Mouse (Mus musculus) brown adipose tissue, adult 24 weeks (tissue): ENCODE data around the gene Tmem208. TPM values are rescaled to one million over a fixed set of nuclear protein-coding genes. Genes with fewer than 3 reads are reported as not detected.

Source experiments
- H3K27ac ChIP-seq: fragments of 200-500 bp; replicated peaks from 2 replicates; pipeline ENCODE4 v1.5.1; 2012; ENCODE audit warnings: low read depth, mild to moderate bottlenecking, low read length
- H3K4me1 ChIP-seq: fragments of 200-500 bp; 2 replicates; pipeline ENCODE4 v1.6.1; 2012; ENCODE audit warnings: low read length, mixed read lengths; ENCODE audit not compliant: control insufficient read depth, insufficient read depth, insufficient read length
- H3K4me3 ChIP-seq: fragments of 200-500 bp; 2 replicates; pipeline ENCODE4 v1.5.1; 2012; ENCODE audit warnings: low read depth, mild to moderate bottlenecking, low read length, moderate library complexity; ENCODE audit not compliant: insufficient read depth
- polyA plus RNA-seq: library from polyadenylated mRNA; stranded (reverse); fragments of >200 nt; gene quantifications from 2 replicates; pipeline ENCODE4 v1.2.4, GENCODE M21; 2012; ENCODE audit not compliant: missing spikeins, insufficient read depth, insufficient read length

Gene Tmem208
- polyA plus RNA-seq, 1 experiment: 60.5 TPM

DNA sequence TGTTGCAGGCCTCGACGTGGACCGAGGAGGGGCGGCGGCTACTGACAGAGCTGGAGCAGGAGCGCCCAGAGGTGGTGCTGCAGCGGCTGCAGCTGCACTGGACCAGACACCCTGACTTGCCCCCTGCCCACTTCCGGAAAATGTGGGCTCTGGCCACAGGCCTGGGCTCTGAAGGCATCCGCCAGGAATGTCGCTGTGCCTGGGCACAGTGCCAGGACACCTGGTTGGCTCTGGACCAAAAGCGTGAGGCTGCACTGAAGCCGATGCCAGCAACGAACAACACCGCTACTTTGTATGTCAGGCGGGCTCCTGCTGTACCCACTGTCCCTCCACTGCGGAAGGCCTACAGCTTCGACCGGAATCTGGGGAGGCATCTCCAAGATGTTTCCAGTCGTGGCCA, 52.5 kb downstream of the Tmem208 start:
- no peak overlapping the region for H3K27ac ChIP-seq
- no peak overlapping the region for H3K4me3 ChIP-seq
- peaks cover 9% of the 10 kb centered on the region for H3K4me1 ChIP-seq

DNA sequence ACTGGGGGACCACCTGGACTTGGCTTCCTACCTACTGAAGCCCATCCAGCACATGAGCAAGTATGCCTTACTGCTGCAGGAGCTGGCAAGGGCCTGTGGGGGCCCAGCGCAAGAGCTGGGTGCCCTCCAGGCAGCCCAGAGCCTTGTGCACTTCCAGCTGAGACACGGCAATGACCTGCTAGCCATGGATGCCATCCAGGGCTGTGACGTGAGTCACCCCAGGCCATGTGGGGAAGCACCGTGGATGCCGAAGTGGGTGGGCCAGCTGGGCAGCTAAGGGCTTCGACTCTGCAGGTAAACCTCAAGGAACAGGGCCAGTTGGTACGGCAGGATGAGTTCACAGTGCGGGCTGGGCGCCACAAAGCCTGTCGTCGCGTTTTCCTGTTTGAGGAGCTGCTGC, 54.2 kb downstream of the Tmem208 start:
- Histone ChIP-seq H3K4me1 (peaks cover 9% of the 10 kb centered on the region), H3K27ac (no peak overlapping the region), H3K4me3 (no peak overlapping the region)

DNA sequence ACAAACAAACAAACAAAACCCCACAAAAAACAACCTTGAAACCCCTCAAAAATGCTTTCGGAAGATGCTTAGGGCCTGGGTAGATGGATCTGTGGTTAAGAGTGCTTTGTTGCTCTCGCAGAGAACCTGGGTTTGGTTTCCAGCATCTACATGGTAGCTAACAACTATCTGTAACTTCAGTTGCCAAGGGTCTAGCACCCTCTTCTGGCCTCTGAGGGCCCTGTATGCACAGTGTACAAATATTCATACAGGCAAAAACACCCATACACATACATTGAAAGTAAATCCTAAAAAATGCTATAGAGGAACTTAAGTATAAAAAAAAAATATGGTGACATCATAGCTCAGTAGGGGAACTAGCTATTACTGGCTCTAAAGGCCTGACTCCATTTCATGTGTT, 57.9 kb downstream of the Tmem208 start:
- peaks cover 17% of the 10 kb centered on the region for H3K4me1 ChIP-seq
- H3K4me3 ChIP-seq: no peak overlapping the region
- H3K27ac ChIP-seq: no peak overlapping the region

Other genes starting within 250 kb of the Tmem208 start
- gene Ces3b, start 242.6 kb upstream of the Tmem208 start, polyA plus RNA-seq: not detected in 2 replicates
- not detected in 2 replicates for gene Ces4a, start 194.6 kb upstream of the Tmem208 start, polyA plus RNA-seq
- gene Cbfb, start 155.7 kb upstream of the Tmem208 start, polyA plus RNA-seq: 14.0 and 14.7 TPM in 2 replicates
- gene D230025D16Rik, start 101.2 kb upstream of the Tmem208 start, polyA plus RNA-seq: 15.1 and 17.8 TPM in 2 replicates
- 1.9 and 2.8 TPM in 2 replicates for gene B3gnt9, start 71.2 kb upstream of the Tmem208 start, polyA plus RNA-seq
- gene Tradd, start 61.7 kb upstream of the Tmem208 start, polyA plus RNA-seq: 5.1 TPM in 2 replicates
- 2.0 TPM in 2 replicates for gene Fbxl8, start 61.7 kb upstream of the Tmem208 start, polyA plus RNA-seq
- 5.0 and 6.9 TPM in 2 replicates for gene Hsf4, start 56.6 kb upstream of the Tmem208 start, polyA plus RNA-seq
- gene Nol3, start 50.2 kb upstream of the Tmem208 start, polyA plus RNA-seq: 57.4 and 71.2 TPM in 2 replicates
- 0.63 and 1.4 TPM in 2 replicates for gene 4931428F04Rik, start 36.5 kb upstream of the Tmem208 start, polyA plus RNA-seq
- gene Exoc3l, start 30.3 kb upstream of the Tmem208 start, polyA plus RNA-seq: 0.83 and 3.3 TPM in 2 replicates
- 22.5 and 27.0 TPM in 2 replicates for gene E2f4, start 28.7 kb upstream of the Tmem208 start, polyA plus RNA-seq
- gene Elmo3, start 20.8 kb upstream of the Tmem208 start, polyA plus RNA-seq: 1.1 and 4.7 TPM in 2 replicates
- gene Lrrc29, start 76 bp upstream of the Tmem208 start, polyA plus RNA-seq: 0.83 and 0.99 TPM in 2 replicates
- gene Fhod1, start 21.6 kb downstream of the Tmem208 start, polyA plus RNA-seq: 2.1 and 3.3 TPM in 2 replicates
- 0.24 TPM in 1 of 2 replicates, not detected in the other for gene Slc9a5, start 22.5 kb downstream of the Tmem208 start, polyA plus RNA-seq
- not detected in 2 replicates for gene Plekhg4, start 46.9 kb downstream of the Tmem208 start, polyA plus RNA-seq
- not detected in 2 replicates for gene Kctd19, start 87.1 kb downstream of the Tmem208 start, polyA plus RNA-seq
- 0.88 and 1.0 TPM in 2 replicates for gene Lrrc36, start 87.2 kb downstream of the Tmem208 start, polyA plus RNA-seq
- 29.6 and 45.2 TPM in 2 replicates for gene Tppp3, start 145.2 kb downstream of the Tmem208 start, polyA plus RNA-seq
- 8.7 and 10.2 TPM in 2 replicates for gene Zdhhc1, start 170.5 kb downstream of the Tmem208 start, polyA plus RNA-seq
- gene Hsd11b2, start 192.4 kb downstream of the Tmem208 start, polyA plus RNA-seq: not detected in 2 replicates
- 52.7 and 65.1 TPM in 2 replicates for gene Atp6v0d1, start 239.7 kb downstream of the Tmem208 start, polyA plus RNA-seq